Mouse (Mus musculus): ENCODE results near the gene Hoxc13.

Hoxc13 gene

DNA sequence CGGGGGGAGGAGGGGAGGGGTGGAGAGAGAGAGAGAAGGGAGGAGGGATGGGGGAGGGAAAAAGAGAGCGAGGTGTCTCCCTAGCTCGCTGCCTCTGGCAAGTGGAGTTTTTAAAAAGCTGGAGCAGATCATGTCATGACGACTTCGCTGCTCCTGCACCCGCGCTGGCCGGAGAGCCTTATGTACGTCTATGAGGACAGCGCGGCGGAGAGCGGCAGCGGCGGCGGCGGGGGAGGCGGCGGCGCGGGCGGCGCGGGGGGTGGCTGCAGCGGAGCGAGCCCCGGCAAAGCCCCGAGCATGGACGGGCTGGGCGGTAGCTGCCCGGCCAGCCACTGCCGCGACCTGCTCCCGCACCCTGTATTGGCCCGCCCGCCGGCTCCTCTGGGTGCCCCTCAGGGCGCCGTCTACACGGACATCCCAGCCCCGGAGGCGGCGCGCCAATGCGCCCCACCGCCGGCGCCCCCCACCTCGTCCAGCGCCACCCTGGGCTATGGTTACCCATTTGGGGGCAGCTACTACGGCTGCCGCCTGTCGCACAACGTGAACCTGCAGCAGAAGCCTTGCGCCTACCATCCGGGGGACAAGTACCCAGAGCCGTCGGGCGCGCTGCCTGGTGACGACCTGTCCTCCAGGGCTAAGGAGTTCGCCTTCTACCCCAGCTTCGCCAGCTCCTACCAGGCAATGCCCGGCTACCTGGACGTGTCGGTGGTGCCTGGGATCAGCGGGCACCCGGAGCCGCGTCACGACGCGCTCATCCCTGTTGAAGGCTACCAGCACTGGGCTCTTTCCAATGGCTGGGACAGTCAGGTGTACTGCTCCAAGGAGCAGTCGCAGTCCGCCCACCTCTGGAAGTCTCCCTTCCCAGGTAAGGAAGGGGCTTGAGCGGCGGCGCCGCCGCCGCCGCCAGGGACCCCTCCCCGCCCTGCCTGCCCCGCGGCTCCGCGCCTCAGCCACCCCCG is at the start of gene Hoxc13:
Gene Hoxc13 (plus strand): TSS at position 51 of the 959 bp plus-strand sequence.
- no peak for DNase-seq

DNA sequence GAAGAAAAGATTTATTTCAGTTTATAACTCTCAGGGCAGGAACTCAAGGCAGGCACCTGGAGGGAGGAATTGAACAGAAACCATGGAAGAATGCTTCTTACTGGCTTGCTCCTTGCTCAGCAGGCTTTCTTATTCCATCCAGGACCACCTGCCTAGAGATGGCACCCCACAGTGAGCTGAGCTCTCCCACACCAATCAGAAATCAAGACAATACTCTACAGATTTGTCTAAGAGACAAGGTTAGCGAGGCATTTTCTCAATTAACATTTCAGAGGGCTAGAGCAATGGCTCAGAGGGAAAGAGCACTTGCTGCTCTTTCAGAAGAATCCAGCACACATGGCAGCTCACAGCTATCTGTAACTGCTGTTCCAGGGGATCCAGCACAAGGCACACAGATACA is 35.1 kb upstream of the Hoxc13 start:
- DNase-seq: no peak

DNA sequence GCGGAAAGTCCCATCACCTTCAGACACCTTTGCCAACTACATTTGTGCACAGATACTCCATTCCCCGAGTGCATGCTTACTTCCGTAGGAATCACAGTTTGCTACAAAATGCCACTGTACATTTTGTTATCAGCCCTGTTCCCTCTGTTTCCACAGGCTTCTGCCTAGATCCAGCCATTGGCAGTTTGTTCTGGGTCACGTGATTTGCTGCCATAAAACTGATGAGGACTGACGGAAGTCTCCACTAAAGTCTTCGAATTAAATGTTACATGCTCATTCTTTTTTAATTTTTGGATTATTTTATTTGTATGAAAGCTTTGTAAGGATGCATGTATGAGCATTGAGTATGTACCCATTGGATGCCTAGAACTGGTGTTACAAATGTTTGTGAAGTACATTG is 25.8 kb upstream of the Hoxc13 start:
- DNase-seq: no peak

DNA sequence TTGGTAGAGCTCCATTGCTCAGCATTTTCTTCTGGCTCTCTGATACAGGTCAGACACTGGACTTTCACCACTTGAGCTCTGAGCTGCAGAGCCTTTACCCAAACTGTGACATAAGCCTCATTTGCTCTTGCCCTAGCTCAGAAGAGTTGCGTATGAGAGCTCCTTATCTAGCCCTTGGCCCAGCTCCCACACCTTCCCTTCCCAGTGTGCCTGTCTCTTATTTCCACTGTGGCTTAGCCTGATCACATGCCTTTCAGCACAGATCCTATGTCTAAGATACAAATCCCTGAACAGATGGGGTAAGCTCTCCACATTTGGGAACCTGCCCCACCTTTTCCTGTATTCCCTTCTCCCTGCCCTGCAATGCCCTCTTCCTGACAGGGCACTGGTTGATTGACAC is 16.0 kb upstream of the Hoxc13 start:
- DNase-seq: no peak

DNA sequence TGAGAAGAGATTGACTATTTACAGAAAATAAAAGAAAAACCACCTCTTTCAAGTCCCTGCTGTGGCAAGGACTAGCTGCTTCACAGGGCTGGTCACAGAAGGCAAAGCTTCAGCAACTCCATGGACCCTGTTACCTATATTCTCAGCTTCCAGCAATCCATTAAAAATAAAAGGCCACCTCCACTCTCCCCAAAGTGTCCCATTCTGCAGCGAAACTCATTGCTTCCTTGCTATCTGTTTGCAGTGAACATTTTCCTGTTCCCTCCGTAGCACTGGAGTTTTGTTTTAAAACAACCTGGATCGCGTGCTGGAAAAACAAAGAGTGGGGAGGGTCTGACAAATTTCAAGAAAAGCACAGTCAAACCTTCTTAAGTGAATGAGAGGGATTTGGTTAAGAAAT is 11.4 kb upstream of the Hoxc13 start:
- DNase-seq: no peak

DNA sequence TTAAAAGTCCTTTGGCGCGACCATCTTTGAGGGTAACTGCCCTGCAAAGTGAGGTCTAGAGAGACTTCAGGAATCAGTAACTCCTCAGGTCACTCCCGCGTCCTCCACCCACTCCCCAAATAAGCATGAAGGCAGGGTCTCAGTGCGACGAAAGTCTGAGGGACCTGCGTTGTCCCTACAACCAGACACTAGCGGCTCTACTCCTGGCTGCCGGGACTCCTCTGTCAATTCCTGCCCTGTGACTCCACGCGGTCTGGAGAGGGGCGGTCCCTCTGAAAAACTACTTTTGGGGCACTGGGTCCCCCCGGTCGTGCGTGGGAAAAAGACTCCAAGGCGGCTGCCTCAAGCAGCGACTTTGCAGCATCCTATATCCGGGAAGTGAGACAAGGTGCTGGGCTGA is 10.9 kb upstream of the Hoxc13 start:
- no peak for DNase-seq

DNA sequence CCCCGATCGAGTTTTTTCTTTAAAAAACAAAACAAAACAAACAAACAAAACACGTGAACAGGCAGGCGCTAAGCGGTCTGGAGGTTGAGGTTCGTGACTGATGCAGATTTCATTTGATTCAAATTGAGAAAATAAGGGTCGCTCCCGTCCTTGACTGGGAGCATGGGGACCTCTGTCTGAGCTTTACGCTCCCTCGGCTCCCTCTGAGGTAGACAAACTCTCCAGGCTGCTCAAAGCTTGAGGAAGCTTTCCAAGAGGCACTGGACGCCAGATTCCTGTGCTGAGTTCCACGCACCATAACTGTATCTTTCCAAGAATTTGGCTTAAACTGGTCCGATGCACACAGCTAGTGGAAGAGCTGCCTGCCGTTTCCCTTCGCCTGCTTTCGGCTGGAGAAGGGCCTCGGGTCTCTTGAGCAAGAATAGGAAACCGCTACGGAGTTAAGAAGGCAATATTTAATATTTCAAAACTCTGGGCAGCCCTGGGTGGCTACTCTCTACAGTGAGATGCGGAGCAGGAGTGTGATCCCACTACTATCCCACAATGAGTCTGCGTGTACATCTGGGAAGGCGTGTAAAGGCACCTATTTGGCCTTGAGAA is 10.3 kb upstream of the Hoxc13 start:
- DNase-seq: no peak

DNA sequence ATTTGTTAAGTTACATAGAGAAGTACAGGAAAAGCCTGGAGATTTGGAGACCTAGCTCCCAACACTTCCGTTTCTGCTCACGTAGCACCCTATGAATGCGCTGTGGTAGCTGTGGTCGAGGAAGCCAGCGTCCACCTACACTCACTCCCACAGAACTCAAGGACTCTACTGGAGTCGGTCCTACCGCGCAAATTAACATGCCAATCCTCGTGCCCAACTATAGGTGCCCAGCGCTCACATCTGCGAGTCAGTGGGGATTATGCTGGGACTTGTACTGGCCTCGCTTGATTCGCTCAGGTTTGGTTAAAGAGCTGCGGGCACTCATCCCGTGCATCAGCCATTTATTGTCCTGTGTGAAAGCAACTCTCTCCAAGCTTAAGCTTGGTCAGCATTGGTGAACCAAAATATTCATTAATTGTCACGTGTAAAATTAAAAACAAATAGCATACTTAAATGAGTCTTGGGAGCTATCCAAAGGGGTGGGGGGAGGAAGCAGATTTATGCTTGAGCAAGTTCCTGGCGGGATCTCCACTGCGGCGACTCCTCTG is 7.8 kb upstream of the Hoxc13 start:
- DNase-seq: no peak

DNA sequence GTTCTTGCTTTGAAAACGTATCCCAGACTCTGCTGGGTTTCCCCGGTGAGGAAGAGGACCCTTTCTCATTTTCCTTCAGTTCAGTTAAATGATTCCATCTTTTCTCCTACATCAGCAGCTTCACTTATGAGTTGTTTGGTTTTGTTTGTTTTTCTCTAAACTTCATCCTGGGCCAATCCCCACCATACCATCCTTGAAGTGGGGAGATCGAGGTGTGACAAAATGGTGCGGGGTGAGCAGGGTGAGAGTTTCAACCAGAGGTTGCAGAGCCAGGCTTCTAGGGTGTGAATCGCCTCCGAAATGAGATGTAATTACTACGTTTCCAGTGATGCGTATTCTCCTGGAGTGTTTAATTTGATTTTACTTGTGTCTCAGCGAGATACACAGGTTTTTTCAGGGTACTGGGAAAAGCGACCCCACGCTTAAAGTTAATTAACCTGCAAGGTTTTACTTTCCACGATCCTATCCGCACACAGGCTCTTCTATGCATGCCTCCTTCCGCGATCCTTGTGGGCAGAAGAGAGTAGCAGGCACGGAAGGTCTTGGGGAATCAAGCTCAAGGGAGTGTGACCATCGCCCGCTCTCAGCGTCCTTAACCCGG is 2.8 kb upstream of the Hoxc13 start:
- DNase-seq: no peak

DNA sequence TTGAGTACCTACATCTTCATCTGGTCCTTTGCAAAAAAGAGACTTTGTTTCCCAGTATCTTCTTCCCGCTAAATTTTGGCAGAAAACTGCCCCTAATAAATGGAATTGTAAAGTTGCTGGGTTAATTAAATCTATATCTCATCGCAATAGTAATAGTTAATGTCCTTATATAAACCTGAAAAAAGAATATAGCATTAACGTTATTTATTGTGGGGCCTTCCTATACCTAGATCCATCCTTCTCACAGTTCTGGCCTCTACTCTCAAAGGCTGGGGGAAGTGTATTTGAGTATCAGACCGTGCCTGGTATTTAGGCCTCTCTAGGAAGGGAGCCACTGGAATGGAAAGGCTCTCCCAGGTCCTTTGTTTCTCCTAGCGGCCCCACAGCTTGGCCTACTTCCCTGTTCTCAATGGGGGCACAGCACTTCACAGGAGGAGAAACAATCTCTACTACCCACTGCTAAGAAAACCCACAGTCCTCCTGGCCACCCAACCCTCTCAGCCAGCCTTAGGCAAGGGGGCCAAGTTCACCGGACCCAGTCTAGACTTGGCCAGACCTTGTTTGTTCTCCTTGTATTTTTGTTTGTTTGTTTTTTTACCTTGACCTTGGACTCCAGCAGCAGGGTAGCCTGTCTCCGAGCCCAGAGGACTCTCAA is 2.2 kb upstream of the Hoxc13 start:
- no peak for DNase-seq

DNA sequence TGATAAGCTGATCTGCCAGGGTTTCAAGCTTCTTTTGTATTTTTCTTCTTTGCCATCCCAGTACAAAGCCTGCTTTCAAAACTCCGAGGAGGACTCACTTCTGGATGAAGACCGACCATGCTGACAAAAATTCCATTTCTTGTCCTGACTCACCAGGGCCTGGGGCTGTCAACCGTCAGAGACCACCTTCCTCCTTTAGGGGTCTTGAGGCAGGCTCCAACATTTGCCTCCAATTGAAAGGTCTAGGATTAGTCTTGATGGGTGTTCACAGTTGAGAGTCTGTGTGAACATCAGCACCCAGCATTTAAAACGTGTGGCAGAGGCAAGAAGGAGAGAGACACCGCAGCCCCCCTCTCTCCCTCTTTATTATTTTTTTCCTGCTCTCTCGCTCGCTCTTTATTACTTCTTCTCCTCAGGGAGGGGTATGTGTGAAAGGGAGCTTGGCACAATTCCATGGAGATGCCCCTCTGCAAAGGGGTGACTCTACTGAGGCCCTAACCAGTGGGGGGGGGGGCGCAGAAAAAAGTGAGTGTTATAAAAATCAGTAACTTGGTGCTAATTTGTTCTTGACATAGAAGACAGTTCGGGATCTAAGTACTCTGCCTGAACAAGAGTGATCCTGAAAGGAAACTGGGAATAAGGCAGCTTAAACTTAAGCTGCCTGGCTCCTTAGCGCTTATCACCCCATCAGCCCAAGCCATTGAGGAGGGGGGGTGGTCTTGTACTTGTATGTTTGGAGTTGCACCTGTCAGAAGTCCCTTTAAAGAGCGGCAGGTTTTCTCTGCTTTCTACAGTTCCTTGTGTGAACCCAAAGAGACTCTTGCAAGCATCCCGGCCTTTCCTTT is 1.3 kb upstream of the Hoxc13 start:
- DNase-seq: no peak

DNA sequence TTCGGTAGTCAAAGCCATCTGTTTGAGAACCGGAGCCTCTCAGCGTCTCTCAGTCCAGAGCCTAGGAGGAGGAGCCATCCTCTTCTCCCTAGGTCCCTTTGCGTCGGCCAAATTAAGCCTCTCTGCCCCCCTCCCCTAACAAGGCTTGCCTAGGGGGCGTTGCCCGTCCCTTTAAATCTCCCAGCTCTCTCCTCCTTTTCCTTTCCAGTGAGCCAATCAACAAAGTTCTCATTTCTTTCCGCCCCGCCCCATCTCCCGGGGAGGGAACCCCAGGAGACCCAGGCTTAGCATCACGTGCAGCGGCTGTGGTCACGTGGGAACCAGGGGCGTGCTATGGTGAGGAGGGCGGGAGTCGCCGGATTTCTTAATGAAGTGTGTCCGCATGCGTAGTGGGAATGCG is 284 bp upstream of the Hoxc13 start:
- no peak for DNase-seq

DNA sequence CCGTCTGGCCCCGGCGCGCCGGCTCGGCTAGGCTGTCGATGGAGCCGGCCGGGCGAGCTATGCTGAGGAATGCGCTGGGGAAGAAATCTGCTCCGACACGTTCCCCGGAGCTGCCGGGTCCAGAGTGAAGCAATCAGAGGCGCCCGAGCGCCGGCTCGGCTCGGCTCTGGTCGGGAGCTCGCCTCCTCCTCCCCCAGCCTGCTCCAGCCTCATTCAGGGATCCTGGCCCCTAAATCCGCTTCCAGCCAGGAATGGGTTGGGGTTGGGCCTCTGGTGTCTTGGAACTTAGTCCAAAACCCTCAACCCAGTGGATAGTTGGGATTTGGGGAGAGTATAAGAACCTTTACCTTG is 1.1 kb downstream of the Hoxc13 start:
- no peak for DNase-seq

DNA sequence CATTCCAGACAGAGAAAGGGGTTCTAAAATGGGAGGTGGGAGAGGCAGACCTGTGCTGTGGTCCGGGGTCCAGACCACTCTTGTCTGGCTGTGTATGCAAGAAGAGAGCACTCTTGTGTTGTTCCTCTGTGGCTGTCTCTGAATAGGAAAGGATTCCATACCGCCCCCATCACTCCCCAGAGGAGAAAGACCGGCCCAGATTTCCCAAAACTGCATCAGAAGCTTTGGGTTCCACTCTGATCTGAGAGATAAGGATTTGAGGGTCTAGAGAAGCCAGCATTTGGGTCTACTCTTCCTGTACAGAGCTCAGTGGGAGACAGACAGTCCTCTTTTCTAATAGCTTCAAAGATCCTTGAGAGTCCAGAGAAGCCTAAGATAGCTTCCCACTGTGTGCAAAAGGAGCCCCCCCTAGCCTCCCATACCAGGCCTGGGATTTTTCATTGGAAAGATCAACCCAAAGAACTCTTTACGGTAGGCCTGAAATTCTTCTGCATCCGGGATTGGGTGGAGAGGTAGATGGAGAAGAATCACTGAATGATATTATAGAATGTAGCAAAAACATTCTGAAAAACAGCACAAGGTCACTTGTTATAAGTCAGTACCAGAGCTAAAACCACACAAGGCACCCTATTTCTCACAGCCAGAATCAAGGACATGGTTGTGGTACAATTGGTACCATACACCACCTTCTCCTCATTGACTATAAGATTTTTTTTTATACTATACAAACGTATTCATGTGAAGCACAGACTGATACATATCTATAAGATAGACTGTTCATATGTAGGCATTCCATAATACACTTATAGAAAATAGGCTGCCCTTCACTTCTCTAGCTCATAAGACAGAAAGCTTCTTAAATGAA is 2.0 kb downstream of the Hoxc13 start:
- DNase-seq: no peak

DNA sequence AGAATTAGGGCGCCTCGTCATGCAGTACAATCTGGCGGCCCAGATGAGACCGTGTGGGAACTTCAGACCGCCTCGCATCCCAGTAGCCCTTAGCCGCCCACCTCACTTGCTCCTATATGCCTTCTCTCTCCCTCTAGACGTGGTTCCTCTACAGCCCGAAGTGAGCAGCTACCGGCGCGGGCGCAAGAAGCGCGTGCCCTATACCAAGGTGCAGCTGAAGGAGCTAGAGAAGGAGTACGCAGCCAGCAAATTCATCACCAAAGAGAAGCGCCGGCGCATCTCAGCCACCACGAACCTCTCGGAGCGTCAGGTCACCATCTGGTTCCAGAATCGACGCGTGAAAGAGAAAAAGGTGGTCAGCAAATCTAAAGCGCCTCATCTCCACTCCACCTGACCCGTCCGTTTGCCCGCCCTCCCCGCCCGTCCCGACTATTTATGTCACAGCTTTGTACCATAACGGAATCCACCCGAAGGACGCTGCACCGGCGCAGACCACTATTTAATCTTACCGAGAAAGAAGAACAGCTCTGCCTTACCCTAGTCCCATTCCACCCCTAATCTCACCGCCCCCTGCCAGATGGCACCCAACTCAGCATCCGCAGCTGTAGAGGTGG is 6.2 kb downstream of the Hoxc13 start:
- DNase-seq: no peak

DNA sequence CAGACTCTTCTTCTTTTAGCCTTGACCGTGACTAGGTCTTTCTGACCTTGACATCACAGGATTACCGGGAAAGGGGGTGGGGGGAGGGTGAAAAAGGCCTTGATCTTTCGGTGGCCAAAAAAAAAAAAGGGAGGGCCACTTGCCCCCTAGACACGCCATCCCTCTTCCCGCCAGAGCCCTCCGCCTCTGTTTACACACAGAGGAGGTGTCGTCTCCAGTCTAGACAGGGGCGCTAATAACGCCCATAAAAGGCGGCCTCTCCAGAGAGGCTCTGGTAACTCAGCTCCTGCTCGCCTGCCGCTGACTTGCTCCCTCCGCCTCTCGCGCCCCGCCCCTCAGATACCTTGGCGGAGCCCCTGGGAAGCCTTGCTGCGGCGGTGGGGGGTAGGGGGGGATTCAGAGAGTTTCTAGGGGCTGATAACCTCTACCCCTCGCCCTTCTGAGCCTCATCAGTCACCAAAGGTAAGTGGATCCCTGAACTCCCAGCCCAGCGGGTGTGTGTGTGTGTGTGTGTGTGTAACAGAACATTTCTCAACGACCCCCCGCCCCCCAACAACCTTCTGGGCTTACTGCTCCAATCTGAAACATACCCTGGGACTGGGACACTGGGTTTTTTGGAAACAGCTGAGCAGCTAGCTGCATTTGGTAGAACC is 10.9 kb downstream of the Hoxc13 start:
- no peak for DNase-seq

DNA sequence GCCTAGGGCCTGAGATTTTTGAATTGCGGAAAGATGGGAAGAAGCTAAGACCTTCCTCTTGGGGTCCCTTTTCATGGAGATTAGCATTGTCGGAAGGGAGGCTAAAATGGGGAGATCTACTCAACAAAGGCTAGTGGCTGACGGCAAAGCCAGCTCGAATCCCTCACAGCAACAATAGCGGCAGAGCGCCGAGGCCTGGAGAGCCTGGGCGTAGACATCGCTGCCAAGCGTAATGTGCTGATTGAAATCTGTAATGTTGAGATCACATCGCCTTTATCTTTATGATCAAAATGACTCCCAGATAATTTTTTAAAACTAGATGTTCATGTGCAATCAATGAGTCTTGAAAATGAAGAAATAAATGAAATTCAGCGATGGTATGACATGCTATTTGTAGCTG is 13.5 kb downstream of the Hoxc13 start:
- no peak for DNase-seq

DNA sequence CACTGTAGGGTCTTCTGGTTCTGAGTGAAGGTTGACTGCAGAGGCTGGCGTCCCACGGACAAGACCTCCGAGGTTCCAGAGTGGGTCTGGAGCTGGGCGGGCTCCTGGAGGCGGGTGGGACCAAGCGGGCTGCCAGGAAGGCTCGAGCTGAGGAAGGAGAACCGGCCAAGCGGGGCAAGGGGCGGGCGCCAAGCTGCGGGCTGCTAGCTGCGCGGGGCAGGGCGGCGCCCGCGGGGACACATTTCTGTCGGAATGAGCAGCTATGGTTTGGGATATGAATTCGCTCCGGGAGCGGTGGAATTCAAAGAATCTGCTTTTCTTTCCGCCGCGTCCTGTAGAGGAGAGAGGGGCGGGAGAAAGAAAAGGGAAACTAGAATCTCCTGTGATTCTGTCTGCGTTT is 14.0 kb downstream of the Hoxc13 start:
- DNase-seq: no peak

DNA sequence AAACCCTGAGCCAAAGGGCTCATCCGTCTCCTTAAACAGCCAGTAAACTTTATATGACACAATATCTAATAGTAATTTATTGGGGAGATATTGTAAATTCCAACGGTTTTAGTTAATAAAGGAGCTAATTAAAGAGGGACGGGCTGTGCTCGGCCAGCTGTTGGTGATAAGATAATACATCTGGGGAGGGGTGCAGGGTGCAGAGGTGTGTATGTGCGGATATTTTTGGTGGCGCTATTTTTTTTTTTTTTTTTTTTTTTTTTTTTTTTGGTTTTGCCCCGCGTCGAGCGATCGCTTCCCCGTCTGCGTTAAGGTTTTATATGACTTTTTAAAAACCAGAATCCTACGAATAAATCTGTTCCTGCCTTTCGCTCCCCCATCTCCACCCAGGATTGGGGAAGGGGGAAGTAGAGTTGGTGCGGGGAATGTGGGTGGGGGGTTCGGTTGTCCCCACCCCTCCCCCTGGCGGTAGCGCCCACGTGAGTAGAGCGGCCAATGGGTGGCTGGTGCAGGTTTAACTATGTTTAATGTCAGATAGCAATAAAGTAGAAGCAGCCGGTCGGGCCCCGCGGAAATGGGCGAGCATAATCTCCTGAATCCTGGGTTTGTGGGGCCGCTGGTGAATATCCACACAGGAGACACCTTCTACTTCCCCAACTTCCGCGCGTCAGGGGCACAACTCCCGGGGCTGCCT is 15.5 kb downstream of the Hoxc13 start, which contains the start of gene Hoxc12:
Gene Hoxc12 (plus strand): TSS at position 479 of the 694 bp plus-strand sequence.
- no peak for DNase-seq

Data from cerebellum, adult 9-11 months (tissue).